Mouse (Mus musculus): ENCODE data around the gene Kcnmb2. TPM values are rescaled to one million over a fixed set of nuclear protein-coding genes. Genes with fewer than 3 reads are reported as not detected.

Gene Kcnmb2
- total RNA-seq, 2 experiments from 2014 or later, result 0.15 to 0.28 TPM

- DNase-seq, result no peak
- intact Hi-C loops (cut with DNase I), result no loop called here
These were observed 226.1 kb downstream of the Kcnmb2 start for GRCm38 (mm10) chr3:32128391-32128790.

GRCm38 (mm10) chr3:32130696-32131095 lies 228.4 kb downstream of the Kcnmb2 start:
- intact Hi-C loops (cut with DNase I), result no loop called here
- no peak for DNase-seq

GRCm38 (mm10) chr3:32132395-32133004 lies 230.2 kb downstream of the Kcnmb2 start:
- intact Hi-C loops (cut with DNase I), result no loop called here
- DNase-seq, result no peak

GRCm38 (mm10) chr3:32144194-32144593 lies 241.9 kb downstream of the Kcnmb2 start:
- no peak for DNase-seq
- intact Hi-C loops (cut with DNase I), result no loop called here

GRCm38 (mm10) chr3:32144655-32145054 lies 242.3 kb downstream of the Kcnmb2 start:
- intact Hi-C loops (cut with DNase I), result no loop called here
- no peak for DNase-seq

GRCm38 (mm10) chr3:32147739-32148138 lies 245.4 kb downstream of the Kcnmb2 start:
- DNase-seq, result no peak
- intact Hi-C loops (cut with DNase I), result no loop called here

GRCm38 (mm10) chr3:32149851-32150570 lies 247.7 kb downstream of the Kcnmb2 start:
- intact Hi-C loops (cut with DNase I), result no loop called here
- DNase-seq, result no peak

GRCm38 (mm10) chr3:32180519-32180918 lies 278.2 kb downstream of the Kcnmb2 start:
- intact Hi-C loops (cut with DNase I), result no loop called here
- no peak for DNase-seq

GRCm38 (mm10) chr3:32185855-32186522 lies 283.7 kb downstream of the Kcnmb2 start:
- intact Hi-C loops (cut with DNase I), result loop anchor here (5.0 kb wide), 1 partner anchor 394 kb away; no protein-coding TSS in a partner anchor
- DNase-seq, result no peak

GRCm38 (mm10) chr3:32188521-32188920 lies 286.2 kb downstream of the Kcnmb2 start:
- no peak for DNase-seq
- intact Hi-C loops (cut with DNase I), result loop anchor here (5.0 kb wide), 1 partner anchor 396 kb away; no protein-coding TSS in a partner anchor

GRCm38 (mm10) chr3:32188955-32189354 lies 286.6 kb downstream of the Kcnmb2 start:
- no peak for DNase-seq
- intact Hi-C loops (cut with DNase I), result loop anchor here (5.0 kb wide), 1 partner anchor 397 kb away; no protein-coding TSS in a partner anchor

- no peak for DNase-seq
- intact Hi-C loops (cut with DNase I), result loop anchor here (5.0 kb wide), 1 partner anchor 398 kb away; no protein-coding TSS in a partner anchor
These were observed 287.6 kb downstream of the Kcnmb2 start for GRCm38 (mm10) chr3:32189956-32190355.

GRCm38 (mm10) chr3:32194014-32194413 lies 291.7 kb downstream of the Kcnmb2 start:
- DNase-seq, result no peak
- intact Hi-C loops (cut with DNase I), result no loop called here

GRCm38 (mm10) chr3:32226755-32227154 lies 324.4 kb downstream of the Kcnmb2 start:
- intact Hi-C loops (cut with DNase I), result no loop called here
- no peak for DNase-seq

GRCm38 (mm10) chr3:32236766-32237165 lies 334.5 kb downstream of the Kcnmb2 start:
- intact Hi-C loops (cut with DNase I), result no loop called here
- DNase-seq, result no peak
